Mouse (Mus musculus): ENCODE measurements around the gene Tlcd2.

Tlcd2 gene

DNA sequence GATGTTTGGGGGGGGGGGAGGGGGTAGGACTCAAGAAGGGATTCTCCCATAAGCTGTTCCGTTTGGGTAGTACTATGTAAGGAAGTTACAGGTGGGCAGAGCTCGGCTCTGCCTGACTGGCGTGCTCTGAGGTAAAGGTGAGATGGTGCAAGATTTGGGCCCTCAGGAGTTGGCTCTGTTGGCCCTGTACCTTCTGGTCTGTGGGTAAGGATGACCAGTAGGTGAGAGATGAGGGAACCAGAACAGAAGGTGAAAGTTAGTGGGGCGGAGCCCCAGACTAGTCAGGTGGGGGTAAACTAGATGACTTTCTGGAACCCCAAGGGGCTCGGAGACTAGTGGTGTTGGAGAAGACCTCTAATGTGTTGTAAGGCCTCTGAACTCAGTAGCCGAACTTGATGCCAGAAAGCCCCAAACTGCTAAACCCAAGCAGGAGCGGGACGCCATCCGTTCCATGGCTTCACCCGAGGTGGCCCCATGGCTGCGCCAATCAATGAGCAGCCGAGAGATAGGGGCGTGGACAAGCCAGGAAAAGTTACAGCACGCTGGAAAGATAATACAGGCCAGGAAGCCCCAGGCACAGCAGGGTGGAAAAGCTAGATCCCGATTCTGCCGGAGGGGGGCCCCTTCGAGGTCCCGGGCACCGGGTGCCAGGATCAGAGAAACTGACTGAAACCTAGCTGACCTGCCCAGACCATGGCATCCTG, 6.1 kb downstream of the Tlcd2 start:
- no peak for DNase-seq

DNA sequence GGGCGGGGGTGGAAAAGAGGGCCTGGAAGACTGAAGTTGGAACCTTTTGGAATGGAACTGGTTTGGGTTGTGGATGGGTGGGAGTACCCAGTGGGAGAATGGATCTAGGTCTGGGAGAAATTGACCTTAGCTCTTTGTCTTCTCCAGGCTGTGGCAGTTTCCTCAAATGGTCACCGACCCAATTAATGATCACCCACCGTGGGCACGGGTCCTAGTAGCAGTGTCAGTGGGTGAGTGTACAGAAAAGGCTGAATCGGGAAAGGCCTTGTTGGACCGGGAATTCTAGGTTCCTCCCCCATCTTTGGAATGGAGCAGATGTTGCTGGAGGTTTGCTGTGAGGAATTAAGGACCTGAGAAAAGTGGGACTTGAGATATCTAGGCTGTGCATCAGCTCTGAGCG, 6.9 kb downstream of the Tlcd2 start:
- DNase-seq, result no peak

DNA sequence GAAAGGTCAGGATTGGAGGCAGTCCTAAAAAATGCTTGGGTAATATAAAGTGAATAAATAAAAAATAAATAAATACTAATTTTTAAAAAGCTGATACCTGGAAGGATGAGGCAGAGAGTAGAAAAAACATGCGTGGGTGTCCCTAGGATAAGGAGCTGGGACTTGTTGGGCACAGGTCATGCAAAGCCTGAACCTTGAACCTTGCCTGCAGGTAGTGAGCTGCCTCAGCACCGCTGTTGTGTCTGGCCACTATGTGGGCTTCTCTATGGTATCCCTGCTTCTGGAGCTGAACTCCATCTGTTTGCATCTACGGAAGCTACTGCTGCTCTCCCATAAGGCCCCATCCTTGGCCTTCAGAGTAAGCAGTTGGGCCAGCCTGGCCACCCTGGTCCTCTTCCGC, 7.7 kb downstream of the Tlcd2 start:
- no peak for DNase-seq

DNA sequence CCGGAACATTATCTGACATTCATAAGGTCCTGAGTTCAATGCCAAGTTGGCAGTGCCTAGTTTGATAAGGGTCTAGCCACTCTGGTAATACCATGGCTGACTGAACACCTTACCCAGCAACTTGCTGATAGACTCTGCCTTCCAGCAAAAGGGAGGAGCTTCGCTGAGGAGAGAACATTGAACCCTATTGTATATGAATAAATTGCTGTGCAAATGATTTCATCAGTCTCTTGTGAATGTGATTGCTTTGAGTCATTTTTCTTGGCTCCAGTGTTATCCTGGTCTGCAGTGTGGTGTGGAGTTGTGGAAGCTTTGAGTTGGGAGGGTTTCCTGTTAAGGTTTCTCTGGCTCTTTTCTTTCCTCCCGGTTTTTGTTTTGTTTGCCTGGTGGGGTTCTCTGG, 9.2 kb downstream of the Tlcd2 start:
- DNase-seq, result no peak

DNA sequence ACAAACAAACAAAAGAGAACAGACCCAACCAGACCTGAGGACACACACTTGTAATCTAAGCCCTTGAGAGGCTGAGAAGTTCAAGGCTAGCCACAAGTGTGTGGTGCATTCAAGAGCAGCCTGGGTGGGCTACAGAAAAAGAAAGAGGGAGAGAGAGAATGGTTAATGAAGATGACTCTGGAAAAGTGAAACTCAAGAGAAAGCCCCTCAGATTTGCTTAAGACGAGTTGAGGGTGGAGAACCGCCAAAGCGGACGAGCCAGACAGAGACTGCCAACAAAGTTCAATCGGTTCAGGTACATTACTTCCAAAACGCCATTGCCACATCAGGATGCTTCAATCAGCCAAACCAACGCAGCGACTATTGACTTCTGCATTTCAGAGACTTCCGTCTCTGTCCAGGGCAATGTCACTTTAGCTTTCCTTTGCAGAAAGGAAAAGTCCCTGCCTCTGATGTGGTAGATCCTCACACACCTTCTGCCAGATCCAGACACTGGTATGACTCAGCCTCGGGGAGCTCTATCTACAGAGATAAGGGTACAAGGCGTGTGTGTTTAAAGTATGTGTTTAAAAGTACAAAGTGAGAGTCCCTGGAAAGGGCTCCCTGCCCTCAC, 11.1 kb downstream of the Tlcd2 start:
- DNase-seq, result no peak

DNA sequence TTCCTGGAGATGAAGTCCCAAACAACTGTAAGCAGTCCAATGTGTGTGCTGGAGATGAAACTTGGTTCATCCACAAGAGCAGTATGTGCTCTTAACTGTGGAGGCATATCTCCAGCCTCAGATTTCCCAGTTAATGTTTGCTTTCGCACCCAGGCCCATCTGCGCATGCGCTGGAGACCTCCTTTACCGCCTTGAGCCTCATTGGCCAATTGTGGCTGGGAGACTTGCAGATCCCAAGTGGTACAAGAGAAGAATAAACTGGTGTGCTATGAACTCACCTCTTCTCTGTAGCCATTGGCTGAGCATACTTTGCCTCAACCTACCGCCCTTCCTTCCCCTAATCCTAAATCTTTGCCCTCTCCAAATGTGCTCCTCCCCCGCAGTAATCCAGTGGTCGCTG, 11.9 kb downstream of the Tlcd2 start:
- DNase-seq, result no peak

DNA sequence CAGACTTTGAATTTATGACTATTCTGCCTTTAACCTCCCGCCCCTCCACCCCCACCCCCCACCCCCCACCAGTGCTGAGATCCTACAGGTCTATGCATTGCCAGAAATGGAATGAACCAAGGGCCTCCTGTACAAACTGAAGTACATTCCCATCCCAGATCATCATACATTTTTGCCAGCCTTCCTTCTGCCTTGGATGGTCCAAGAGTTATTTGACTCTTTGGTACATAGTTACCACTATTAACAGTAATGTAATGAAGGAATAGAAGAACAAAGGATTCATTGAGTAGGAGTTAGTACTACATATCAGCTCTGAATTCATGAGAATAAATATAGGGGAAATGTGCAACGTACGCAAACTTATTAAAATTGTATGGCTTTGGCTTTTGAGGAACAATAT, 24.7 kb downstream of the Tlcd2 start:
- no peak for DNase-seq

DNA sequence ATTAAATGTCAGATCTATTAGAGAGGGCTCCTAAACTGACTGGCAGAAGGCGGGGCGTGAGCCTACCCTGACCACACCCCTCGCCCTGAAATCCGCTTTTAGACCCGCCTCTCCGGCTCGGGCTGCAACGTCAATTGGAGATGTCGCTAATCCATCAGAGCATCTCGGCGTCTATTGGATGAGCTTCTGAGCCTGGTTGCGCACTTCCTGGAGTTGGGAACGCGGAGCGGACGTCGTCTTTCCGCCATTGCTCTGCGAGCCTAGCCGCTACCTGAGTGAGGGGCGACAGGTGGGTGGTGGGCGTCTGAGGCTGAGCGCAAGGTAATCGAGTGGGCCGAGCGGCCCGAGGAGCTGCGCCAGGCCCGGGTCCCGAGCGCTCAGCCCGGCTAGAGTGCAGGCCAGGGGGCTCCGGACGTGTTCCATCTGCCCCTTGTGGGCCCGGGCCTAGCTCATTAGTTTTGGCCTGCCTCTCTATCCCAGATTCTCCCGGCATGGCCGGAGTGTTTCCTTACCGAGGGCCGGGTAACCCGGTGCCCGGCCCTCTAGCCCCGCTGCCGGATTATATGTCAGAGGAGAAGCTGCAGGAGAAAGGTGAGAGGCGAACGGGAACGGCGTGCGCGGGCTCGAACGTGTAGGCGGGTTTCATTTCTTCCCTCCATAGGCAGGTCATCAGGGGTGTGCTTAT, 25.2 kb downstream of the Tlcd2 start, which contains the start of gene Prpf8:
TSS of gene Prpf8 (plus strand) at position 216 of the 685 bp plus-strand sequence.
- DNase-seq, result peak; percentile 98

DNA sequence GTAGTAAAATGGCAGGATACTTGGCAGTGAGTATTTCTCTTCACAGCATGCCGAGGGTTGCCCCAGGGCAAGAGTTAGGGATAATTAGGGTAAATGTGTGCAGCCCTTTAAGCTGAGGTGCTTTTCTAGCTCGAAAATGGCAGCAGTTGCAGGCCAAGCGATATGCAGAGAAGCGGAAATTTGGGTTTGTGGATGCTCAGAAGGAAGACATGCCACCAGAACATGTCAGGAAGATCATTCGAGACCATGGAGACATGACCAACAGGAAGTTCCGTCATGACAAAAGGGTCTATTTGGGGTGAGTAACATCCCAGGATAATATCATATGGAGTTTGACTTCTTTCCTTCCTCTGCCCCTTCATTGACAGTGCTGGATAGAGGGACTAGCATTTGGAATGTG, 26.0 kb downstream of the Tlcd2 start:
- DNase-seq, result no peak

DNA sequence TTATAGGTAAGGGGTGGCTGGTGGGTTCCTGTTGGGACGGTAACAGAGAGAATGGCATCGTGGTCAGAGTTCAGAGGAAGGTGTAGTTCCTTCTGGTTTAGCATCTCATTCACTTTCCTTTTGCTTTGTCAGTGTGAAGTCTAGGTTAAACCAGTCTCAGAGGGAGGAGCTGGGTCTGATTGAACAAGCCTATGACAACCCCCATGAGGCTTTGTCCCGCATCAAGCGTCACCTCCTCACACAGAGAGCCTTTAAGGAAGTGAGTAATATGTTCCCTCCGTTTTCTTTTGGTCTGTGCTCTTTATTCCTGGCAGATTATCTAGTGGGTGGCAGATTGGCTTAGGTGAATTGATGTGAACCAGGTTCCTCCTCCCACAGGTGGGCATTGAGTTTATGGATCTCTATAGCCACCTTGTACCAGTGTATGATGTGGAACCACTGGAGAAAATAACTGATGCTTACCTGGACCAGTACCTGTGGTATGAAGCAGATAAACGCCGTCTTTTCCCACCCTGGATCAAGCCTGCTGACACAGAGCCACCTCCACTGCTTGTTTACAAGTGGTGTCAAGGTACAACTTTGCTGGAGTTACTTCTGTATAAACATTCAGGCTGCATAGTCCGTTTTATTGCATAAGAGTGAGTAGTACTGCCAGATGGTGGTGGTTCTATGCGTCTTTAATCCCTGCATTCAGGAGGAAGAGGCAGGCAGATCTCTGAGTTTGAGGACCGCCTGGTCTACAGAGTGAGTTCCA, 33.0 kb downstream of the Tlcd2 start:
- DNase-seq, result no peak

DNA sequence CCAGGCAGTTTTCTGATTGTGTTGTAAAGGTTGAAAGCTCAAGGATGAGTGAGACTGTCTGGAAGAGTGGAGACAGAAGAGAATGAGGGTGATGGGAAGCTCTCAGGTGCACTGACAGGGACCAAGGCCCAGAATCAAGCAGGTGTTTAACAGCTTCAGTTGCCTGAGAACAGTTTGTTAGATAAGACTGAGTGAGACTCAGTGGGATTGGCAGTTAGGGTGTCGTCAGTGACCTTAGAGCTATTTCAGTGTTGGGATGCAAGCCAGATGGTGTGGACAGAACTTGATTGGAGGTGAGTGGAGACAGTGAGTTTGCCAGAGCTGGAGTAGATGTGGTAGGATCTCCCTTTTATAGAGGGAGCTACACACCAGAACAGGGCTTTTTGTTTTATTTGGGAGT, 36.6 kb downstream of the Tlcd2 start:
- no peak for DNase-seq

DNA sequence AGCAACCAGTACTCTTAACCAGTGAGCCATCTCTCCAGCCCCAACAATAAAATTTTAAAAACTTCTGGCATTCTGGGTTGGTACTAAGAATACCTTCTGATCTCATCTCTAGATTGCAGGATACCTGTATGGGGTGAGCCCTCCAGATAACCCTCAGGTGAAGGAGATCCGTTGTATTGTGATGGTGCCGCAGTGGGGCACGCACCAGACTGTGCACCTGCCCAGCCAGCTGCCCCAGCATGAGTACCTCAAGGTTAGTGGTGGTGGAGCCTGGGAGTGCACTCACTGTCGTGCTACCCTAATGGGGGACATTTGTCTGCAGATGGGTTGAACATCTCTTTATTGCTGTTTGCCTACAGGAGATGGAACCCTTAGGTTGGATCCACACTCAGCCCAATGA, 46.6 kb downstream of the Tlcd2 start:
- no peak for DNase-seq

DNA sequence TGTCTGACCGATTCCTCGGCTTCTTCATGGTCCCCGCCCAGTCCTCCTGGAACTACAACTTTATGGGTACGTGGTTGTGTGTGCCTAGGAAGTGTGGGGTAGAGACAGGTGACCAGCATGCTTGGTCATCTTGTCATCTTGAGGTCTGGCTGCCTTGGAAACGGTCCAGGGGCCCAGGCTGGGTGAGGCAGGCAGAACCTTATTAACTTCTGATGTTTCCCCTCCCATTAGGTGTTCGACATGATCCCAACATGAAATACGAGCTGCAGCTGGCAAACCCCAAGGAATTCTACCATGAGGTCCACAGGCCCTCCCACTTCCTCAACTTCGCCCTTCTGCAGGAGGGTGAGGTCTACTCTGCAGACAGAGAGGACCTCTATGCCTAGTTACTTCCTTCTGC, 47.4 kb downstream of the Tlcd2 start:
- DNase-seq, result peak in 1 of 2 experiments; percentile 34

DNA sequence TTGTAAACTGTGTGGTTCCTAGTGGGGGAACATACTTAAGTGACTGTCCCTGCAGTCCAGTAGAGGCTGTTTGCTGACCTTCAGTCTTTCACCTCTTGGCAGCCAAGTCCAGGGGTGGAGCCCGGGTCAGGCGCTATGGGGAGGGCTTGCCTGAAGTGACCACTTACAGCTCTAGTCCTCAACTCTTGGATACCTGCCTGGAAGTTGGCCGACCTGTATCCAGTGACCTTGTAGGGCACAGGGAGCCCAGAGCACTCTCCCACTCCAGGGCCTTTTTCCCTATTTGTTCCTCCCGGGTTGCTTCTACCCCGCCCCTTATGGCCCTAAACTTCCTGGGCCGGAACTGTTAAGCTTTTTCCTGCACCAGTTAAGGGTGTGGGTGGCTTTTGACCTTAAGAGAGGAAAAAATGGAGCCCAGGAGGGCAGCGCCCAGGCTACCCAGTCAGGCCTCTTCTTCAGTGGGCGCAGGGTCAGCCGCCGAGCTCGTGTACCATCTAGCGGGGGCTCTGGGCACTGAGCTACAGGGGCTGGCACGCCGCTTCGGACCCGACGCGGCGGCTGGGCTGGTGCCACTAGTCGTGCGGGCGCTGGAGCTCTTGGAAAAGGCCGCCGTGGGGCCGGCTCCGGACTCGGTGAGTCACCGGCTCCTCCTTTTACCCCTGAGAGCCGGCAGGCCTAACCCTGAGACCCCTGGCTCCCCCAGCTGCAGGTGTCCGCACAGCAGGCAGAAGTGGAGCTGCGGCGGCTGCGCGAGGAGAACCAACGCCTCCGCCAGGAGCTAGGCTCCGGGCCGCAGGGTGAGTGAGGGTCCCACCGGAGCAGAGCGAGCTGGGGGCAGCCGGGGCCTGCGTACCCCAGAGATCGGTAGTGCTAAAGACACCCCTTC, 48.5 kb downstream of the Tlcd2 start, which contains the start of gene Rilp:
TSS of gene Rilp (plus strand) at position 354 of the 886 bp plus-strand sequence.
- peak; percentile 86 to 88 for DNase-seq

DNA sequence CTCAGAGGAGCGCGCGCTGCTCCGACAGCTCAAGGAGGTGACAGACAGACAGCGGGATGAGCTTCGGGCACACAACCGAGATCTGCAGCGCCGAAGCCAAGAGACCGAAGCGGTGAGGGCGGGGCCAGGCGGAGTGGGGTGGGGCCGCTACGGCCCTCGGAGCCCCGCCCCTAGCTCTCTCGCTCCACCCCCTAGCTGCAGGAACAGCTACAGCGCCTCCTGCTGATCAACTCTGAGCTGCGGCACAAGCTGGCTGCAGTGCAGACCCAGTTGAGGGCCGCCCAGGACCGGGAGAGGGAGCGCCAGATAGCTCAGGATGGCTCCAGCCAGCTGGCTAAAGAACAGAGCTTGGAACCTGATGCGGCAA, 49.1 kb downstream of the Tlcd2 start:
- DNase-seq, result peak; percentile 96 to 99

DNA sequence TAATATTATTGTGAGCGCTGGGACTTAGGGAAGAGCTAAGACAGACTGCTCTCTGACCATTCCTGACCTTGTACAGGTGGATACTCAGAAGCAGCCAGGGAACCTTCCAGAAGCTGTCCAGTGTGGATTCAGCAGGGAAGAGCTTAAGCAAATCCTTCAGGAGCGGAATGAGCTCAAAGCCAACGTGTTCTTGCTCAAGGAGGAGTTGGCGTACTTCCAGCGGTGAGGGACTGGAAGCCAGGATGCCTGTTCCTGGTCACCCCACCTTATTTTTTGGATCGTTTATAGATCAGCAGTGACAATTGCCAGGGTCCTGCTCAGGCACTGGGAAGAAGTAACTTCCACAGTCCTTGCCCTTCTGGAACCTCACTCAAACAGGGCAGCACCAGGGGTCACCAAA, 49.7 kb downstream of the Tlcd2 start:
- DNase-seq, result peak; percentile 74 to 87

DNA sequence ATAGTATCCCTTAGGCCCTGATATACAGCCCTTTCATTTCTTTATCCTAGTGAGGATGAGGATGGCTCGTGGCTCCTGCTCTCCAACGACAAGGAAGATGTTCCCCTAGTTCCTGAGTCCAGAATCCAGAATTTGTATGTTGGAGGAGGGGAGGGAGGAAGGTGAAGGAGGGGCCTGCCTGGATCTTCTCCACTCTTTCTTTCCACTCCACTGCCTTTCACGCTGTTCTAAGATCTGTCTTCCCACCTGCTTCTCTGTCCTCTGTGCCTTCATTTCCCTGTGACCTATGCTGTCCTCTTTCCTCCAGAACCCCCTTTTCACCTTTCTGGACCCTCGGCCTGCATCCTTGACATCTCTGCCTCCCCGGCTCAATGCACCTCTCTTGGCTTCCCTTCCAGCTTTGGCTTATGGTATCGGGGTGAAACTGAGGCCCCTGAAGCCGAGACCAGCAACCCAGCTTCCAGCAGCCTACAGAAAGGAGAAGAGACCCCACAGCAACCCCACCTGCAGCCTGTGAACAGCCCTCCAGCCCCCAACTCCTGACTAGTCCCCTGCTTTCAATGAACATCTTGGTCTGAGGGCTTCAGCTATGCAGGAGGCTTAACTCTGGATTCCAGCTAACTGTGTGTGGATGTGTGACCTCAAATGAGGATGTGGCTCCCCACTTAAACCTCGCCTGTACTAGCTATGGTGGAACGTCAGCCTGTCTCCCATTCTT, 50.9 kb downstream of the Tlcd2 start:
- DNase-seq, result peak; percentile 49 to 51

DNA sequence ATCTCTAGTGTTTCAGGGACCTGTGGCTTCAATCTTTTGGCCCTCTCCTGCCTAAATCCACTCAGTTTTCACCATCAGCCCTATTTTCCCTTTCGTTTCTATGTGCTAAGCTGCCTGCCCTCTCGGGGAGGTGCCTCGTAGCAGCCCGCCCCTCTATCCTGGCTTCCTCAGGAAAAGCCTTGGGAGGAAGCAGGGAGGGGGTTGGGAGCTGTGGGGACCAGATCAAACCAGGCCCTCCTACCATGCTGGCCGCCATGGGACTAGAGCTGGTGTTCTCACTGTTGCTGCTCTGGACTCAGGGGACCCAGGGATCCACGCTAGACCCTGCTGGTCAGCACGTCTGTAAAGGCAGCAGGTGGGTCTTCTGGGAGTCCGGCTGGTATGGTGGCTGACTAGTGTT, 51.8 kb downstream of the Tlcd2 start, which contains the start of gene Scarf1:
TSS of gene Scarf1 (plus strand) at position 205 of the 400 bp plus-strand sequence.
- no peak for DNase-seq

DNA sequence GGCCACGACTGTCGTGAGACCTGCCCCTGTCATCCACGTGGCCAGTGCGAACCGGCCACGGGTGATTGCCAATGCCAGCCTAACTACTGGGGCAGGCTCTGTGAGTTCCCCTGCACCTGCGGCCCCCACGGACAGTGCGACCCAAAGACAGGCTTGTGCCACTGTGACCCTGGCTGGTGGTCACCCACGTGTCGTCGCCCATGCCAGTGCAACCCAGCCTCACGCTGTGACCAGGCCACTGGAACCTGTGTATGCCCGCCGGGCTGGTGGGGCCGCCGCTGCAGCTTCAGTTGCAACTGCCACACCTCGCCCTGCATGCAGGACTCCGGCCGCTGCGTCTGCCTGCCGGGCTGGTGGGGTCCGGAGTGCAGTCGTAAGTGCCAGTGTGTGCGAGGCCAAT, 53.7 kb downstream of the Tlcd2 start:
- DNase-seq, result no peak

DNA sequence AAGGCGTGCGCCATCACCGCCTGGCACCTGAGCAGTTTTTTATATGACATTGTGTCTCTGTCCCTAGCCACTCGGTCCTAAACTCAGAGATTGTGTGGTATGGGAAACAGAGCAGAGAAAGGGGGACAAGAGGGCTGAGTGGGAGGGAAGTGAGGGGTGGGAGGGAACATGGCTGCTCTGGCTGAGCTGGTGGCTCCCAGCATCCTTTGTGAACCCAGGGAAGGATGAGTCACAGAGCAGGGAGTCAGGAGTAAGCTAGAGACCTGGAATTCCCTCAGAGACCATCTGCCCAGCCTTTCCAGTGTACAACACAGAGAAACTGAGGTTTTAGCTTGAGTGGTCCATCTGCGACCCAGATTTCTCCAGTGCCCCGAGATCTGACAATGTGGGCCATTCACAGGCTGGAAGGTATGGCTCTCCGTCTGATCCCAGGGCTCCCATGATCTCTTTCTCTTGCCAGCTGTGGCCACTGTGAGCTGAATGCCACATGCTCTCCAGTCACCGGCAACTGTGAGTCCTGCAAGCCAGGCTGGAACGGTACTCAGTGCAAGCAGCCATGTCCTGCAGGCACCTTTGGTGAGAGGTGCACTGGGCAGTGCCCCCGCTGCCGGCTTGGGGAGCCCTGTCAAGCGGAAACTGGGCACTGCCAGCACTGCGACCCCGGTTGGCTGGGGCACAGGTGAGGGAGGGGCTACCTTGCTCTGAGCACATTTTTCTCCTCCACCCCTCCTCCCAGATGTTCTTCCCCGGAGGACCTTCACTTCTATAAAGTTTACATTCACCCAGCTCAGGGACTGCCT, 58.5 kb downstream of the Tlcd2 start:
- DNase-seq, result no peak

All from cerebellum, postnatal 14 days (tissue).